8 mouse cellular contexts compared by ENCODE assay signal in genomic region chr17:64601091-64601750, GRCm38 (mm10). TPM values are rescaled to one million over a fixed set of nuclear protein-coding genes. Genes with fewer than 3 reads are reported as not detected.
A peak's percentile ranks its signal among the peaks of the same experiment; 100 is the strongest.
DNase-seq lines count a peak whose midpoint lies in the region; ATAC-seq and TF ChIP-seq lines count a peak whose summit lies in the region.

No protein-coding gene starts in this region.

- DNase-seq in adrenal gland, adult 18-20 months (ENCODE audit: low spot score in 2 of 2), result peak; percentile 68 to 72
- DNase-seq in embryo, embryonic 11 days, result peak; percentile 65
- peak; percentile 97 for DNase-seq in heart, adult 11 months
- peak; percentile 72 for DNase-seq in thymus, adult 2 months

- TF ChIP-seq CTCF in C2C12 (IDR thresholded peaks at IDR 0.05; ENCODE audit: control insufficient read depth, insufficient read depth, insufficient read length), result no peak
- no peak for TF ChIP-seq CTCF in intestine, postnatal 0 days (IDR thresholded peaks at IDR 0.05; ENCODE audit: low read depth)
- TF ChIP-seq CTCF in thymus, adult 2 months (IDR thresholded peaks at IDR 0.05; ENCODE audit: borderline replicate concordance, control insufficient read depth, extremely low read depth, insufficient read depth, low read length, poor library complexity), result no peak

- H3K4me2 ChIP-seq in intestine, postnatal 0 days (replicated peaks; ENCODE audit: low read depth), result peak overlapping the region; percentile 86
- peak overlapping the region; percentile 87 for H3K4me2 ChIP-seq in liver, embryonic 16.5 days (ENCODE audit: low read depth, low read length)
- peak overlapping the region; percentile 81 for H3K4me2 ChIP-seq in neural tube, embryonic 14.5 days (ENCODE audit: low read depth, low read length)

- peak overlapping the region; percentile 95 for H3K27ac ChIP-seq in intestine, postnatal 0 days (ENCODE audit: low read depth, low read length)
- H3K27ac ChIP-seq in liver, embryonic 16.5 days (ENCODE audit: low read length), result peak overlapping the region; percentile 83
- H3K27ac ChIP-seq in neural tube, embryonic 14.5 days (ENCODE audit: low read depth, low read length), result peak overlapping the region; percentile 85
- H3K27ac ChIP-seq in thymus, adult 2 months (ENCODE audit: control insufficient read depth, insufficient read depth, low read length), result peak overlapping the region; percentile 66

- peaks cover 53% of the 10 kb centered on the region for H3K79me2 ChIP-seq in C2C12 (ENCODE audit: control insufficient read depth, insufficient read depth)

- no peaks in the 10 kb centered on the region for H3K9me3 ChIP-seq in intestine, postnatal 0 days (ENCODE audit: control insufficient read depth)
- no peaks in the 10 kb centered on the region for H3K9me3 ChIP-seq in liver, embryonic 16.5 days (replicated peaks; ENCODE audit: control insufficient read depth, low read length)
- H3K9me3 ChIP-seq in neural tube, embryonic 14.5 days (ENCODE audit: control insufficient read depth, low read length), result no peaks in the 10 kb centered on the region

- H3K79me3 ChIP-seq in C2C12 (ENCODE audit: low read depth), result peaks cover 30% of the 10 kb centered on the region

- peak; percentile 44 for ATAC-seq in intestine, postnatal 0 days
- ATAC-seq in liver, embryonic 16.5 days (ENCODE audit: low read depth), result peak; percentile 14
- peak; percentile 1; the same call in 1 of the 2 replicates for ATAC-seq in neural tube, embryonic 14.5 days (ENCODE audit: low read depth)

- peaks cover 5% of the 10 kb centered on the region for H3K36me3 ChIP-seq in C2C12 (ENCODE audit: control insufficient read depth, insufficient read depth)
- no peaks in the 10 kb centered on the region for H3K36me3 ChIP-seq in intestine, postnatal 0 days (ENCODE audit: control insufficient read depth, insufficient read depth)
- H3K36me3 ChIP-seq in liver, embryonic 16.5 days (ENCODE audit: control insufficient read depth, insufficient read depth), result no peaks in the 10 kb centered on the region
- H3K36me3 ChIP-seq in neural tube, embryonic 14.5 days (ENCODE audit: control insufficient read depth, insufficient read depth, low read length), result no peaks in the 10 kb centered on the region
- no peaks in the 10 kb centered on the region for H3K36me3 ChIP-seq in thymus, adult 2 months (ENCODE audit: control insufficient read depth, insufficient read depth, low read length)

- no peaks in the 10 kb centered on the region; the same call in 1 of the 2 replicates for H3K4me1 ChIP-seq in intestine, postnatal 0 days (replicated peaks; ENCODE audit: control insufficient read depth, insufficient read depth, low read length)
- peaks cover 18% of the 10 kb centered on the region for H3K4me1 ChIP-seq in liver, embryonic 16.5 days (ENCODE audit: control insufficient read depth, low read depth, low read length)
- H3K4me1 ChIP-seq in neural tube, embryonic 14.5 days (ENCODE audit: control insufficient read depth, insufficient read depth, low read length), result peaks cover 9% of the 10 kb centered on the region; the same call in 1 of the 2 replicates
- H3K4me1 ChIP-seq in thymus, adult 2 months (replicated peaks; ENCODE audit: control insufficient read depth, insufficient read depth, low read length), result peaks cover 15% of the 10 kb centered on the region

- no peaks in the 10 kb centered on the region for H3K27me3 ChIP-seq in C2C12 (ENCODE audit: control insufficient read depth, insufficient read depth, insufficient read length)
- H3K27me3 ChIP-seq in intestine, postnatal 0 days (replicated peaks; ENCODE audit: control insufficient read depth, insufficient read depth, low read length), result no peaks in the 10 kb centered on the region
- H3K27me3 ChIP-seq in liver, embryonic 16.5 days (ENCODE audit: control insufficient read depth, insufficient read depth, low read depth, low read length), result no peaks in the 10 kb centered on the region
- H3K27me3 ChIP-seq in neural tube, embryonic 14.5 days (ENCODE audit: control insufficient read depth, insufficient read depth, low read length), result no peaks in the 10 kb centered on the region
- no peaks in the 10 kb centered on the region for H3K27me3 ChIP-seq in thymus, adult 2 months (ENCODE audit: control insufficient read depth, insufficient read depth, low read length)

- peak overlapping the region; percentile 80 for H3ac ChIP-seq in C2C12 (ENCODE audit: control insufficient read depth, insufficient read length, low read depth)

- H3K4me3 ChIP-seq in C2C12 (ENCODE audit: insufficient read depth, poor library complexity, severe bottlenecking), result peak overlapping the region; percentile 72
- peak overlapping the region; percentile 93 for H3K4me3 ChIP-seq in intestine, postnatal 0 days (ENCODE audit: low read depth, low read length)
- H3K4me3 ChIP-seq in liver, embryonic 16.5 days (ENCODE audit: low read depth, low read length), result peak overlapping the region; percentile 77
- peak overlapping the region; percentile 97 for H3K4me3 ChIP-seq in neural tube, embryonic 14.5 days (ENCODE audit: low read depth, low read length)
- peak overlapping the region; percentile 97 for H3K4me3 ChIP-seq in thymus, adult 2 months (ENCODE audit: control insufficient read depth, insufficient read depth, low read length)

- WGBS in intestine, postnatal 0 days, result 1% methylated on average over 57 of the region's 73 CpGs
- WGBS in liver, embryonic 16.5 days (ENCODE audit: insufficient replicate concordance), result under 1% methylated on average over 69 of the region's 73 CpGs
- WGBS in neural tube, embryonic 14.5 days, result under 1% methylated on average over 67 of the region's 73 CpGs
- under 1% methylated on average over 73 of the region's 73 CpGs for WGBS in thymus, adult 2 months

- TF ChIP-seq POLR2A in thymus, adult 2 months (IDR thresholded peaks at IDR 0.05; ENCODE audit: control insufficient read depth, extremely low read depth, insufficient read depth, low read length, poor library complexity), result no peak

- peak overlapping the region; percentile 89 for H3K9ac ChIP-seq in intestine, postnatal 0 days (ENCODE audit: low read depth, low read length)
- H3K9ac ChIP-seq in liver, embryonic 16.5 days (ENCODE audit: low read depth, low read length), result peak overlapping the region; percentile 79
- H3K9ac ChIP-seq in neural tube, embryonic 14.5 days (replicated peaks; ENCODE audit: low read depth, low read length), result peak overlapping the region; percentile 92

TF ChIP-seq in C2C12, 6 proteins besides CTCF, POLR2A, EP300 and RAD21:
- TF ChIP-seq MYOG (IDR thresholded peaks at IDR 0.05; ENCODE audit: control insufficient read depth, extremely low read depth, insufficient read length), result no peak
- no peak for TF ChIP-seq CEBPB (IDR thresholded peaks at IDR 0.05; ENCODE audit: low read depth)
- no peak for TF ChIP-seq MAX (IDR thresholded peaks at IDR 0.05)
- TF ChIP-seq MYOD1 (IDR thresholded peaks at IDR 0.05; ENCODE audit: control insufficient read depth, insufficient read length, low read depth), result no peak
- TF ChIP-seq USF1 (IDR thresholded peaks at IDR 0.05; ENCODE audit: low read depth), result no peak
- TF ChIP-seq FOSL1 (IDR thresholded peaks at IDR 0.05; ENCODE audit: insufficient read depth, low read length, poor library complexity, severe bottlenecking), result no peak
TF ChIP-seq in C2C12: peak in this region for 0.

RNA-seq across cellular contexts. Expression of gene Man2a1, which starts 0.7 kb away (rescaled TPM):
- polyA plus RNA-seq in C2C12 (2012; fragmentation: generic; extraction: Trizol), result 12.5 TPM
- total RNA-seq in adrenal gland, adult 18-20 months (2021), result 100 to 1,000 TPM; 105 to 174 TPM
- polyA plus RNA-seq in intestine, postnatal 0 days (2015; fragmentation: Nextera tagmentation; extraction: Ambion mirVana), result 7.2 and 8.7 TPM in 2 replicates
- 5.6 and 6.3 TPM in 2 replicates for polyA plus RNA-seq in liver, embryonic 16.5 days (2015; fragmentation: Nextera tagmentation; extraction: Ambion mirVana)
- polyA plus RNA-seq in neural tube, embryonic 14.5 days (2014; fragmentation: Nextera tagmentation; extraction: Ambion mirVana), result 5.3 and 6.3 TPM in 2 replicates
- 16.2 and 21.3 TPM in 2 replicates for polyA plus RNA-seq in thymus, adult 2 months (2012; rRNA removed)

Comparison
In these comparisons a context has a peak if more than half of its experiments do, and no peak if none do; other contexts are left out.
1. Peak in every context shown above with its lines: DNase-seq, ATAC-seq, H3K4me3 ChIP-seq and H3K27ac ChIP-seq.